Mouse (Mus musculus) megakaryocyte, adult 5-6 weeks (primary cell): ENCODE data around the gene Nhlh2. TPM values are rescaled to one million over a fixed set of nuclear protein-coding genes. Genes with fewer than 3 reads are reported as not detected.

Experiments used
- ATAC-seq: 2 replicates; pipeline ENCODE4 v1.8.0; 2016; ENCODE audit warnings: mild to moderate bottlenecking, inconsistent platforms; ENCODE audit not compliant: poor library complexity, severe bottlenecking
- total RNA-seq, 2 experiments: library from RNA; stranded (forward) in 1 of 2; stranded (reverse) in 1 of 2; fragments of 153-499, 151-499 nt in 1 of 2; fragments of 221-1000, 200-1000 nt in 1 of 2; gene quantifications; 2 replicates each; pipeline versions ENCODE4 v1.2.3 to v1.2.4; 2015 to 2017

The Nhlh2 gene
- total RNA-seq (2015) = not detected in 2 replicates
- total RNA-seq (2017) = not detected in 2 replicates

- ATAC-seq = no peak
Measured at GRCm38 (mm10) chr3:102009926-102010381, at the start of gene Nhlh2. Gene Nhlh2 (plus strand): TSS chr3:102010076.

GRCm38 (mm10) chr3:101961146-101961835 lies 48.6 kb upstream of the Nhlh2 start:
- no peak for ATAC-seq

- no peak for ATAC-seq
Measured at GRCm38 (mm10) chr3:101963501-101963900, 46.4 kb upstream of the Nhlh2 start.

- ATAC-seq = no peak
Measured at GRCm38 (mm10) chr3:101964352-101964751, 45.5 kb upstream of the Nhlh2 start.

- ATAC-seq = no peak
Measured at GRCm38 (mm10) chr3:101966825-101967558, 42.9 kb upstream of the Nhlh2 start.

GRCm38 (mm10) chr3:101975337-101975736 lies 34.5 kb upstream of the Nhlh2 start:
- ATAC-seq = no peak

- no peak for ATAC-seq
Measured at GRCm38 (mm10) chr3:101978299-101978994, 31.4 kb upstream of the Nhlh2 start.

GRCm38 (mm10) chr3:101983917-101984316 lies 26.0 kb upstream of the Nhlh2 start:
- no peak for ATAC-seq

- ATAC-seq = no peak
Measured at GRCm38 (mm10) chr3:101985634-101986033, 24.2 kb upstream of the Nhlh2 start.

- no peak for ATAC-seq
Measured at GRCm38 (mm10) chr3:101990136-101990535, 19.7 kb upstream of the Nhlh2 start.

GRCm38 (mm10) chr3:101990995-101991516 lies 18.8 kb upstream of the Nhlh2 start:
- ATAC-seq = no peak

GRCm38 (mm10) chr3:101997851-101998250 lies 12.0 kb upstream of the Nhlh2 start:
- ATAC-seq = no peak

GRCm38 (mm10) chr3:102010681-102011317 lies 923 bp downstream of the Nhlh2 start:
- ATAC-seq = no peak

GRCm38 (mm10) chr3:102011318-102012075 lies 1.6 kb downstream of the Nhlh2 start:
- no peak for ATAC-seq

GRCm38 (mm10) chr3:102012076-102012610 lies 2.3 kb downstream of the Nhlh2 start:
- ATAC-seq = no peak

GRCm38 (mm10) chr3:102012611-102013211 lies 2.8 kb downstream of the Nhlh2 start:
- no peak for ATAC-seq

GRCm38 (mm10) chr3:102020604-102021003 lies 10.7 kb downstream of the Nhlh2 start:
- ATAC-seq = no peak

GRCm38 (mm10) chr3:102022721-102023120 lies 12.8 kb downstream of the Nhlh2 start:
- ATAC-seq = no peak

GRCm38 (mm10) chr3:102023337-102023736 lies 13.5 kb downstream of the Nhlh2 start:
- no peak for ATAC-seq
